Mouse (Mus musculus): ENCODE results near the gene Pfkfb3. TPM values are rescaled to one million over a fixed set of nuclear protein-coding genes. Genes with fewer than 3 reads are reported as not detected.

Pfkfb3 gene
- total RNA-seq, 1 experiment = 19.6 TPM

GRCm38 (mm10) chr2:11428621-11429020, 125.3 kb downstream of the Pfkfb3 start:
- no peak overlapping the region for H3K27ac ChIP-seq (ENCODE audit: insufficient read depth, low read depth, low read length, poor library complexity, severe bottlenecking)
- H3K9me3 ChIP-seq (ENCODE audit: control insufficient read depth, insufficient read depth, low read depth, low read length) = no peaks in the 10 kb centered on the region
- H3K9ac ChIP-seq (ENCODE audit: insufficient read depth, low read depth, low read length, poor library complexity, severe bottlenecking) = no peak overlapping the region
- H3K4me3 ChIP-seq (ENCODE audit: insufficient read depth in 1 of 2, low read depth in 1 of 2, low read length in 2 of 2, poor library complexity in 1 of 2, severe bottlenecking in 1 of 2) = no peak overlapping the region
- DNase-seq (ENCODE audit: low read depth, low spot score) = no peak
- H3K4me1 ChIP-seq (ENCODE audit: control insufficient read depth in 2 of 2, insufficient read depth in 2 of 2, low read length in 2 of 2, poor library complexity in 1 of 2) = peaks cover 0 to 2% of the 10 kb centered on the region in 2 experiments; a peak in 2 of 4 replicates
- TF ChIP-seq ZC3H11A (IDR thresholded peaks at IDR 0.05; ENCODE audit: borderline replicate concordance, low read depth, low read length) (no peak), MAFK (IDR thresholded peaks at IDR 0.05; ENCODE audit: insufficient read depth, low read depth, low read length) (no peak), ZNF384 (IDR thresholded peaks at IDR 0.05; ENCODE audit: low read depth, low read length) (no peak), CHD2 (IDR thresholded peaks at IDR 0.05; ENCODE audit: low read depth, low read length) (no peak), HCFC1 (IDR thresholded peaks at IDR 0.05; ENCODE audit: borderline replicate concordance, insufficient read depth, low read length) (no peak)
- in situ Hi-C loops (cut with MboI; ENCODE audit: low sequenced_read_pairs in 2 of 2, unreplicated experiment in 2 of 2) = no loop called here
- no peaks in the 10 kb centered on the region for H3K36me3 ChIP-seq (ENCODE audit: control insufficient read depth, insufficient read depth, low read length, poor library complexity, severe bottlenecking)

GRCm38 (mm10) chr2:11427596-11427995, 126.3 kb downstream of the Pfkfb3 start:
- no peak overlapping the region for H3K9ac ChIP-seq (ENCODE audit: insufficient read depth, low read depth, low read length, poor library complexity, severe bottlenecking)
- no peaks in the 10 kb centered on the region for H3K36me3 ChIP-seq (ENCODE audit: control insufficient read depth, insufficient read depth, low read length, poor library complexity, severe bottlenecking)
- in situ Hi-C loops (cut with MboI; ENCODE audit: low sequenced_read_pairs in 2 of 2, unreplicated experiment in 2 of 2) = no loop called here
- H3K9me3 ChIP-seq (ENCODE audit: control insufficient read depth, insufficient read depth, low read depth, low read length) = no peaks in the 10 kb centered on the region
- H3K27ac ChIP-seq (ENCODE audit: insufficient read depth, low read depth, low read length, poor library complexity, severe bottlenecking) = no peak overlapping the region
- TF ChIP-seq CHD2 (IDR thresholded peaks at IDR 0.05; ENCODE audit: low read depth, low read length) = no peak
- no peak for TF ChIP-seq ZC3H11A (IDR thresholded peaks at IDR 0.05; ENCODE audit: borderline replicate concordance, low read depth, low read length)
- TF ChIP-seq HCFC1 (IDR thresholded peaks at IDR 0.05; ENCODE audit: borderline replicate concordance, insufficient read depth, low read length) = no peak
- TF ChIP-seq MAFK (IDR thresholded peaks at IDR 0.05; ENCODE audit: insufficient read depth, low read depth, low read length) = no peak
- TF ChIP-seq ZNF384 (IDR thresholded peaks at IDR 0.05; ENCODE audit: low read depth, low read length) = no peak
- no peak for DNase-seq (ENCODE audit: low read depth, low spot score)
- H3K4me1 ChIP-seq (ENCODE audit: control insufficient read depth in 2 of 2, insufficient read depth in 2 of 2, low read length in 2 of 2, poor library complexity in 1 of 2) = peaks cover 0 to 2% of the 10 kb centered on the region in 2 experiments; a peak in 2 of 4 replicates
- H3K4me3 ChIP-seq (ENCODE audit: insufficient read depth in 1 of 2, low read depth in 1 of 2, low read length in 2 of 2, poor library complexity in 1 of 2, severe bottlenecking in 1 of 2) = no peak overlapping the region

GRCm38 (mm10) chr2:11426379-11426778, 127.5 kb downstream of the Pfkfb3 start:
- Histone ChIP-seq H3K4me1 (ENCODE audit: control insufficient read depth in 2 of 2, insufficient read depth in 2 of 2, low read length in 2 of 2, poor library complexity in 1 of 2) (peaks cover 0 to 2% of the 10 kb centered on the region in 2 experiments; a peak in 2 of 4 replicates), H3K4me3 (ENCODE audit: insufficient read depth in 1 of 2, low read depth in 1 of 2, low read length in 2 of 2, poor library complexity in 1 of 2, severe bottlenecking in 1 of 2) (no peak overlapping the region), H3K9ac (ENCODE audit: insufficient read depth, low read depth, low read length, poor library complexity, severe bottlenecking) (no peak overlapping the region), H3K9me3 (ENCODE audit: control insufficient read depth, insufficient read depth, low read depth, low read length) (no peaks in the 10 kb centered on the region), H3K36me3 (ENCODE audit: control insufficient read depth, insufficient read depth, low read length, poor library complexity, severe bottlenecking) (no peaks in the 10 kb centered on the region), H3K27ac (ENCODE audit: insufficient read depth, low read depth, low read length, poor library complexity, severe bottlenecking) (no peak overlapping the region)
- no peak for DNase-seq (ENCODE audit: low read depth, low spot score)
- TF ChIP-seq ZC3H11A (IDR thresholded peaks at IDR 0.05; ENCODE audit: borderline replicate concordance, low read depth, low read length) = no peak
- TF ChIP-seq HCFC1 (IDR thresholded peaks at IDR 0.05; ENCODE audit: borderline replicate concordance, insufficient read depth, low read length) = no peak
- no peak for TF ChIP-seq ZNF384 (IDR thresholded peaks at IDR 0.05; ENCODE audit: low read depth, low read length)
- TF ChIP-seq MAFK (IDR thresholded peaks at IDR 0.05; ENCODE audit: insufficient read depth, low read depth, low read length) = no peak
- TF ChIP-seq CHD2 (IDR thresholded peaks at IDR 0.05; ENCODE audit: low read depth, low read length) = no peak
- in situ Hi-C loops (cut with MboI; ENCODE audit: low sequenced_read_pairs in 2 of 2, unreplicated experiment in 2 of 2) = no loop called here

- H3K4me3 ChIP-seq (ENCODE audit: insufficient read depth in 1 of 2, low read depth in 1 of 2, low read length in 2 of 2, poor library complexity in 1 of 2, severe bottlenecking in 1 of 2) = no peak overlapping the region
- H3K9me3 ChIP-seq (ENCODE audit: control insufficient read depth, insufficient read depth, low read depth, low read length) = no peaks in the 10 kb centered on the region
- no peak for DNase-seq (ENCODE audit: low read depth, low spot score)
- no peak overlapping the region for H3K9ac ChIP-seq (ENCODE audit: insufficient read depth, low read depth, low read length, poor library complexity, severe bottlenecking)
- TF ChIP-seq CHD2 (IDR thresholded peaks at IDR 0.05; ENCODE audit: low read depth, low read length) (no peak), ZNF384 (IDR thresholded peaks at IDR 0.05; ENCODE audit: low read depth, low read length) (no peak), HCFC1 (IDR thresholded peaks at IDR 0.05; ENCODE audit: borderline replicate concordance, insufficient read depth, low read length) (no peak), ZC3H11A (IDR thresholded peaks at IDR 0.05; ENCODE audit: borderline replicate concordance, low read depth, low read length) (no peak), MAFK (IDR thresholded peaks at IDR 0.05; ENCODE audit: insufficient read depth, low read depth, low read length) (no peak)
- peaks cover 0 to 2% of the 10 kb centered on the region in 2 experiments; a peak in 2 of 4 replicates for H3K4me1 ChIP-seq (ENCODE audit: control insufficient read depth in 2 of 2, insufficient read depth in 2 of 2, low read length in 2 of 2, poor library complexity in 1 of 2)
- H3K36me3 ChIP-seq (ENCODE audit: control insufficient read depth, insufficient read depth, low read length, poor library complexity, severe bottlenecking) = no peaks in the 10 kb centered on the region
- H3K27ac ChIP-seq (ENCODE audit: insufficient read depth, low read depth, low read length, poor library complexity, severe bottlenecking) = no peak overlapping the region
- in situ Hi-C loops (cut with MboI; ENCODE audit: low sequenced_read_pairs in 2 of 2, unreplicated experiment in 2 of 2) = no loop called here
These were observed 128.3 kb downstream of the Pfkfb3 start for GRCm38 (mm10) chr2:11425421-11426131.
